Mouse (Mus musculus) myocyte (in vitro differentiated cells): ENCODE results near the gene Adam12.

Experiments used
- CEBPB ChIP-seq: IDR thresholded peaks from 2 replicates; pipeline ENCODE4 v1.6.1; 2011; ENCODE audit warnings: mild to moderate bottlenecking, moderate library complexity; ENCODE audit not compliant: poor library complexity, insufficient read depth, severe bottlenecking
- POLR2A ChIP-seq: IDR thresholded peaks from one replicate; pipeline ENCODE4 v1.6.1; 2011; ENCODE audit warnings: low read depth, mild to moderate bottlenecking, control low read depth, moderate library complexity; ENCODE audit not compliant: insufficient read length
- USF1 ChIP-seq: IDR thresholded peaks from one replicate; pipeline ENCODE4 v1.6.1; 2011; ENCODE audit warnings: low read depth, mild to moderate bottlenecking, control low read depth, moderate library complexity

DNA sequence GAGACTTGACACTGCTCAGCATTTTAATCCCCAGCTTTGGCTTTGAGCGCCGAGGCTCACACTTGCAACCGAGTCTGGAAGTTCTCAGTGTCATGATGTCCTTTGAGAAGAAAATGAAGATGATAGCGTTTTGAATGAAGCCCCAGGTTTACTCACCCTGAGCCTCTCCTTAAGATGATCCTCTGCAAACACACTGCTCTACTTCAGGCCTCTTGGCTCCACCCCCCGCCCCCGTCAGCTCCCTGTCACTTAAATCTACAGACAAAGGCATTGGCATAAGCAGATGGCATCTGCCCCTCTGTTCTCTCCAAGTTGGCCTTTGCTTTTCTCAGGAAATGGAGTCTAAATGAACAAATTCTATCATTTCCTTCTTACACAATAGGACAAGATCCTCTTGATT, 308.0 kb downstream of the Adam12 start:
- TF ChIP-seq CEBPB (no peak), POLR2A (no peak), USF1 (no peak)
